Mouse (Mus musculus): Measurements from ENCODE around the gene Mrps36.

- TF ChIP-seq EP300 (IDR thresholded peaks at IDR 0.05; ENCODE audit: insufficient read depth, low read depth, low read length) (no peak), POLR2A (IDR thresholded peaks at IDR 0.05; ENCODE audit: insufficient read depth, low read depth, low read length) (no peak), CTCF (IDR thresholded peaks at IDR 0.05) (no peak)
Observed at GRCm38 (mm10) chr13:100715467-100715866, 29.0 kb downstream of the Mrps36 start.
